Mouse (Mus musculus) colon, adult 2 months (tissue): ENCODE results near the gene Itga4. TPM values are rescaled to one million over a fixed set of nuclear protein-coding genes. Genes with fewer than 3 reads are reported as not detected.

Experiments
- polyA plus RNA-seq: library from polyadenylated mRNA; depleted of rRNA; stranded (reverse); fragments of >200 nt; gene quantifications from 2 replicates; pipeline ENCODE4 v1.2.3, GENCODE M21; 2012; rRNA removed

Gene Itga4
- polyA plus RNA-seq: 2.1 and 2.4 TPM in 2 replicates

DNA sequence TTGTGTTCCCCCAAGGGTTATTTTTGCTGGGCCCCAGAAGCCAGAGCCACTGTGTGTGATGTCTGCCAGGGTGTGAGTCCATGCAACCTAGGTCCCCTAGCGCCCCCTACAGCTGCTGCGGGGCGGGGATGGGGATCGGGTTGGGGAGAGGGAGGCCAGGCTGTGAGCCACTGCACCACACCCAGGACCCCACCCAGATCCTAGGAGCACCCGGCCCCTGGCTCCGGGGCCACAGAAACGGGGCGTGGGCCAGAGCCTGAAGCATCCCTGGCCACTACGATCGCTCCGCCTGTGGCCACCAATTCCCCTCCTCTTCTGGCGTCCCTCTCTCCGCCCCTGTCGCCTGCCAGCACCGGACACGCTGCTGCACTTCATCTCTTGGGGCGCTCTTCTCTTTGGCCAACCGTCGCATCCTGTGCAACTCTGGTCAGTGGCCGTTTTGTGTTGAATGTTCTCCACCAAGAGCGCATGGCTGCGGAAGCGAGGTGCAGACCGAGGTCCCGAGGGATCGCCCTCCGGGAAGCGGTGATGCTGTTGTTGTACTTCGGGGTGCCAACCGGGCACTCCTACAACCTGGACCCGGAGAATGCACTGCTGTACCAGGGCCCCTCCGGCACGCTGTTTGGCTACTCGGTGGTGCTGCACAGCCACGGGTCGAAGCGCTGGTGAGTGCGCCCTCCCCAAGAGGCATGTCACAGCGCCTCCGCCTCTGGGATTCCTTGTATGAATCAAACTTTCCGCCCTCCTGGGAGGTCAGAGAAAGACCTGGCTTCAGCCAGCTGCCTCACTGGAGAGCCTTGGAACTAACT lies at the start of gene Itga4:
TSS of gene Itga4 (plus strand) at position 235 of the 809 bp plus-strand sequence.

Other genes starting within 250 kb of the Itga4 start
- gene Neurod1, start 201.3 kb downstream of the Itga4 start, polyA plus RNA-seq: 1.8 and 2.8 TPM in 2 replicates
- gene Cerkl, start 201.4 kb downstream of the Itga4 start, polyA plus RNA-seq: 0.15 and 0.43 TPM in 2 replicates